Mouse (Mus musculus) stomach, postnatal 0 days (tissue): Measurements from ENCODE around the gene 9430097D07Rik.

Experiments used
- CTCF ChIP-seq: IDR thresholded peaks from 2 replicates; pipeline ENCODE4 v1.5.1; 2016; ENCODE audit warnings: antibody characterized with exemption, low read depth, mild to moderate bottlenecking, moderate library complexity
- EP300 ChIP-seq: optimal IDR thresholded peaks from 2 replicates; pipeline ENCODE3; 2016; ENCODE audit warnings: antibody characterized with exemption

DNA sequence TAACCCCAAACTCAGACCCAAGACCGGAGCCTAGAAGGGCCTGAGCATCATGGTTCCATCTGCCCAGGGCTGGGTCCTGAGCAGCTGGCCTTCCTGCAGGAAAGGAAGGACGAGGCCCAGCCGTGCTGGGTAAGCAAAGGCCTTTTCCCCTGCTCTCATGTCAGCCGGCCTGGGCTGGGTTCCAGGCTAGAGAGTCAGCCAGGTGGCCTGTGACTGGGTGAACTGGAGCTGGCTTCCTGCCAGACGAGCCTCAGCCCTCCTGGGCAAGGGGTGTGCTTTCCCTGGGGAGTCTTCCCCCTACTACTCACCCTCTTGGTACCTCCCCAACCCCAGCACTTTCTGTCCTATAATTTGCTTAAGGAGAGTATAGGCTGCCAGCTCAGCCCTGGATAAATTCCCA lies 7.3 kb downstream of the 9430097D07Rik start:
- TF ChIP-seq CTCF: no peak
- no peak for TF ChIP-seq EP300
